Mouse (Mus musculus) CH12.LX (cell line): ENCODE data around the gene Vtcn1. TPM values are rescaled to one million over a fixed set of nuclear protein-coding genes. Genes with fewer than 3 reads are reported as not detected.
A peak's percentile ranks its signal among the peaks of the same experiment; 100 is the strongest.

ENCODE experiments used
- DNase-seq: peaks from one replicate; pipeline ENCODE4 v3.0.0-alpha.2; 2013; ENCODE audit errors: extremely low read depth
- H3K27ac ChIP-seq: 2 replicates; pipeline ENCODE4 v1.5.1; 2012; ENCODE audit warnings: low read depth, mild to moderate bottlenecking, control low read depth, moderate library complexity; ENCODE audit not compliant: insufficient read depth
- H3K27me3 ChIP-seq: replicated peaks from 2 replicates; pipeline ENCODE3; 2012; ENCODE audit warnings: inconsistent platforms
- H3K36me3 ChIP-seq, 2 experiments: replicated peaks in 1 of 2; 2 replicates each; pipeline versions ENCODE3 to v1.6.1; 2012; ENCODE audit warnings: inconsistent platforms in 1 of 2, low read length in 1 of 2, mild to moderate bottlenecking in 1 of 2, mixed read lengths in 1 of 2, moderate library complexity in 1 of 2; ENCODE audit not compliant: control insufficient read depth in 1 of 2, insufficient read depth in 1 of 2
- H3K4me1 ChIP-seq, 2 experiments: 2 replicates each; pipeline ENCODE4 v1.6.1; 2012; ENCODE audit warnings: inconsistent platforms in 1 of 2, moderate library complexity in 1 of 2; ENCODE audit not compliant: insufficient read depth in 2 of 2, control insufficient read depth in 1 of 2
- H3K4me2 ChIP-seq: 2 replicates; pipeline ENCODE4 v1.6.1; 2012; ENCODE audit warnings: low read depth, mild to moderate bottlenecking, control low read depth; ENCODE audit not compliant: poor library complexity, insufficient read depth, severe bottlenecking
- H3K4me3 ChIP-seq, 3 experiments: fragments of 150-350 bp in 1 of 3; sonication (generic) in 1 of 3; replicated peaks in 1 of 3; 2 replicates each; pipeline versions ENCODE3 to v1.5.1; 2011 to 2012; ENCODE audit warnings: low read depth in 2 of 3, low read length in 2 of 3, mild to moderate bottlenecking in 2 of 3, moderate library complexity in 2 of 3, control low read depth in 1 of 3, improper control_type of control experiment in 1 of 3, inconsistent platforms in 1 of 3, mixed read lengths in 1 of 3; ENCODE audit not compliant: poor library complexity in 1 of 3
- H3K79me2 ChIP-seq: replicated peaks from 2 replicates; pipeline ENCODE4 v1.6.1; 2012; ENCODE audit warnings: mild to moderate bottlenecking, moderate library complexity; ENCODE audit not compliant: control insufficient read depth, poor library complexity, insufficient read depth, severe bottlenecking; ENCODE audit errors: extremely low read depth
- H3K9ac ChIP-seq: 2 replicates; pipeline ENCODE4 v1.6.1; 2012; ENCODE audit warnings: low read depth, mild to moderate bottlenecking, control low read depth, moderate library complexity; ENCODE audit not compliant: insufficient read depth
- H3K9me3 ChIP-seq: replicated peaks from 2 replicates; pipeline ENCODE3; 2012; ENCODE audit warnings: low read length, inconsistent platforms, mixed read lengths
- BHLHE40 ChIP-seq: IDR thresholded peaks from 2 replicates; pipeline ENCODE4 v1.6.1; 2011; ENCODE audit warnings: mild to moderate bottlenecking, low read depth, low read length, improper control_type of control experiment
- CHD1 ChIP-seq: IDR thresholded peaks from 2 replicates; pipeline ENCODE4 v1.6.1; 2012; ENCODE audit warnings: low read depth, low read length, improper control_type of control experiment, inconsistent platforms
- CHD2 ChIP-seq: IDR thresholded peaks from 2 replicates; pipeline ENCODE4 v1.6.1; 2011; ENCODE audit warnings: low read length, improper control_type of control experiment
- CTCF ChIP-seq, 2 experiments: IDR thresholded peaks in 1 of 2; conservative IDR thresholded peaks in 1 of 2; 2 replicates each; pipeline ENCODE4 v1.5.1; 2011 to 2012; ENCODE audit warnings: low read depth in 2 of 2, low read length in 2 of 2, improper control_type of control experiment in 1 of 2, inconsistent platforms in 1 of 2, mild to moderate bottlenecking in 1 of 2, moderate library complexity in 1 of 2
- E2F4 ChIP-seq: IDR thresholded peaks from 2 replicates; pipeline ENCODE4 v1.6.1; 2011; ENCODE audit warnings: low read depth, low read length, improper control_type of control experiment; ENCODE audit not compliant: insufficient replicate concordance
- ELF1 ChIP-seq: IDR thresholded peaks from 2 replicates; pipeline ENCODE4 v1.6.1; 2014; ENCODE audit warnings: low read depth, mild to moderate bottlenecking, inconsistent platforms, low read length, improper control_type of control experiment
- EP300 ChIP-seq: IDR thresholded peaks from 2 replicates; pipeline ENCODE4 v1.6.1; 2011; ENCODE audit warnings: low read length, improper control_type of control experiment
- ETS1 ChIP-seq: conservative IDR thresholded peaks from 2 replicates; pipeline ENCODE4 v1.6.1; 2012; ENCODE audit warnings: low read depth, mild to moderate bottlenecking, inconsistent platforms, low read length, improper control_type of control experiment, moderate library complexity
- GABPA ChIP-seq: IDR thresholded peaks from 2 replicates; pipeline ENCODE4 v1.6.1; 2012; ENCODE audit warnings: low read depth, low read length, improper control_type of control experiment, inconsistent platforms; ENCODE audit not compliant: insufficient replicate concordance
- HCFC1 ChIP-seq: IDR thresholded peaks from 2 replicates; pipeline ENCODE4 v1.6.1; 2012; ENCODE audit warnings: low read depth, mild to moderate bottlenecking, inconsistent platforms, low read length, improper control_type of control experiment
- IRF4 ChIP-seq: IDR thresholded peaks from 2 replicates; pipeline ENCODE4 v1.6.1; 2014; ENCODE audit warnings: low read depth, mild to moderate bottlenecking, inconsistent platforms, low read length, improper control_type of control experiment
- JUN ChIP-seq: IDR thresholded peaks from 2 replicates; pipeline ENCODE4 v1.6.1; 2011; ENCODE audit warnings: low read depth, mild to moderate bottlenecking, low read length, improper control_type of control experiment, moderate library complexity; ENCODE audit not compliant: insufficient read depth
- JUND ChIP-seq: conservative IDR thresholded peaks from 2 replicates; pipeline ENCODE4 v1.6.1; 2011; ENCODE audit warnings: low read depth, low read length, improper control_type of control experiment
- KAT2A ChIP-seq: IDR thresholded peaks from 2 replicates; pipeline ENCODE4 v1.6.1; 2012; ENCODE audit warnings: low read length, improper control_type of control experiment, inconsistent platforms; ENCODE audit not compliant: insufficient replicate concordance
- MAFK ChIP-seq: IDR thresholded peaks from 2 replicates; pipeline ENCODE4 v1.6.1; 2011; ENCODE audit warnings: low read length, improper control_type of control experiment; ENCODE audit not compliant: insufficient replicate concordance
- MAX ChIP-seq: IDR thresholded peaks from 2 replicates; pipeline ENCODE4 v1.6.1; 2011; ENCODE audit warnings: low read length, improper control_type of control experiment
- MAZ ChIP-seq: IDR thresholded peaks from 2 replicates; pipeline ENCODE4 v1.6.1; 2012; ENCODE audit warnings: low read depth, mild to moderate bottlenecking, inconsistent platforms, low read length, improper control_type of control experiment, moderate library complexity
- MEF2A ChIP-seq: IDR thresholded peaks from 2 replicates; pipeline ENCODE4 v1.6.1; 2014; ENCODE audit warnings: low read depth, mild to moderate bottlenecking, inconsistent platforms, low read length, improper control_type of control experiment, borderline replicate concordance
- MXI1 ChIP-seq: IDR thresholded peaks from 2 replicates; pipeline ENCODE4 v1.6.1; 2011; ENCODE audit warnings: mild to moderate bottlenecking, low read depth, low read length, improper control_type of control experiment
- MYC ChIP-seq: IDR thresholded peaks from 2 replicates; pipeline ENCODE4 v1.6.1; 2011; ENCODE audit warnings: low read depth, mild to moderate bottlenecking, improper control_type of control experiment, low read length
- NELFE ChIP-seq: IDR thresholded peaks from 2 replicates; pipeline ENCODE4 v1.6.1; 2011; ENCODE audit warnings: low read depth, low read length, improper control_type of control experiment
- NRF1 ChIP-seq: IDR thresholded peaks from 2 replicates; pipeline ENCODE4 v1.6.1; 2014; ENCODE audit warnings: low read depth, mild to moderate bottlenecking, inconsistent platforms, low read length, improper control_type of control experiment, moderate library complexity
- PAX5 ChIP-seq: IDR thresholded peaks from 2 replicates; pipeline ENCODE4 v1.6.1; 2012; ENCODE audit warnings: low read length, inconsistent platforms, mixed read lengths
- POLR2A ChIP-seq: IDR thresholded peaks from 2 replicates; pipeline ENCODE4 v1.6.1; 2011; ENCODE audit warnings: low read depth, mild to moderate bottlenecking, improper control_type of control experiment, low read length
- POLR2AphosphoS2 ChIP-seq: IDR thresholded peaks from 2 replicates; pipeline ENCODE4 v1.6.1; 2011; ENCODE audit warnings: low read depth, low read length, improper control_type of control experiment
- RAD21 ChIP-seq: IDR thresholded peaks from 2 replicates; pipeline ENCODE4 v1.6.1; 2011; ENCODE audit warnings: low read depth, mild to moderate bottlenecking, low read length, improper control_type of control experiment, moderate library complexity
- RCOR1 ChIP-seq: conservative IDR thresholded peaks from 2 replicates; pipeline ENCODE4 v1.6.1; 2012; ENCODE audit warnings: low read depth, mild to moderate bottlenecking, inconsistent platforms, low read length, improper control_type of control experiment
- SIN3A ChIP-seq: IDR thresholded peaks from 2 replicates; pipeline ENCODE4 v1.6.1; 2012; ENCODE audit warnings: low read length, improper control_type of control experiment, inconsistent platforms
- SMC3 ChIP-seq: IDR thresholded peaks from 2 replicates; pipeline ENCODE4 v1.6.1; 2011; ENCODE audit warnings: low read depth, low read length, improper control_type of control experiment
- TBP ChIP-seq: conservative IDR thresholded peaks from 2 replicates; pipeline ENCODE4 v1.6.1; 2011; ENCODE audit warnings: low read depth, low read length, improper control_type of control experiment
- TCF12 ChIP-seq: IDR thresholded peaks from 2 replicates; pipeline ENCODE4 v1.6.1; 2014; ENCODE audit warnings: low read depth, mild to moderate bottlenecking, inconsistent platforms, low read length, improper control_type of control experiment
- UBTF ChIP-seq: IDR thresholded peaks from 2 replicates; pipeline ENCODE4 v1.6.1; 2012; ENCODE audit warnings: low read depth, mild to moderate bottlenecking, inconsistent platforms, low read length, improper control_type of control experiment, moderate library complexity
- USF1 ChIP-seq: IDR thresholded peaks from 2 replicates; pipeline ENCODE4 v1.6.1; 2014; ENCODE audit warnings: low read depth, mild to moderate bottlenecking, inconsistent platforms, low read length, improper control_type of control experiment
- USF2 ChIP-seq: conservative IDR thresholded peaks from 2 replicates; pipeline ENCODE4 v1.6.1; 2011; ENCODE audit warnings: low read depth, low read length, improper control_type of control experiment
- ZC3H11A ChIP-seq: IDR thresholded peaks from 2 replicates; pipeline ENCODE4 v1.6.1; 2012; ENCODE audit warnings: low read depth, mild to moderate bottlenecking, inconsistent platforms, low read length, improper control_type of control experiment
- ZKSCAN1 ChIP-seq: IDR thresholded peaks from 2 replicates; pipeline ENCODE4 v1.6.1; 2012; ENCODE audit warnings: low read depth, inconsistent platforms, low read length, improper control_type of control experiment, borderline replicate concordance
- ZMIZ1 ChIP-seq: IDR thresholded peaks from 2 replicates; pipeline ENCODE4 v1.6.1; 2012; ENCODE audit warnings: low read depth, mild to moderate bottlenecking, inconsistent platforms, low read length, improper control_type of control experiment
- ZNF384 ChIP-seq: IDR thresholded peaks from 2 replicates; pipeline ENCODE4 v1.6.1; 2012; ENCODE audit warnings: low read depth, low read length, improper control_type of control experiment, inconsistent platforms
- dilution Hi-C: fragments of 300-500 bp; cut with MboI; formaldehyde crosslinking; loops from 2 replicates; pipeline ENCODE4 v1.14.3; 2020; ENCODE audit warnings: low sequenced_read_pairs; ENCODE audit not compliant: extremely low pct_unique_long_range_greater_than_20kb, extremely low pct_ligation_motif_present
- in situ Hi-C: fragments of 300-500 bp; cut with MboI; formaldehyde crosslinking; loops from 3 replicates; pipeline ENCODE4 v1.14.3; 2019; ENCODE audit warnings: low sequenced_read_pairs, low pct_ligation_motif_present, low pct_unique_long_range_greater_than_20kb, mixed read lengths
- polyA plus RNA-seq: library from polyadenylated mRNA; unstranded; fragments of >175 nt; gene quantifications from 2 replicates; pipeline ENCODE4 v1.2.1, GENCODE M21; 2012; ENCODE audit warnings: low read depth; ENCODE audit not compliant: insufficient read length
- total RNA-seq, 2 experiments: library from RNA; depleted of rRNA; stranded (reverse); fragments of 300-350 nt in 1 of 2; fragments of >200 nt in 1 of 2; gene quantifications; 2 replicates each; pipeline ENCODE4 v1.2.3; 2012 to 2014

Gene Vtcn1
- total and polyA plus RNA-seq, 3 experiments = 0.04 to 0.14 TPM; not detected in 1

GRCm38 (mm10) chr3:100848348-100848747, 23.1 kb downstream of the Vtcn1 start:
- Histone ChIP-seq H3K79me2 (no peaks in the 10 kb centered on the region), H3K4me3 (no peak overlapping the region), H3K27ac (peak overlapping the region; percentile 30; the same call in 1 of the 2 replicates), H3K27me3 (no peaks in the 10 kb centered on the region), H3K4me2 (peak overlapping the region; percentile 83), H3K9ac (no peak overlapping the region), H3K9me3 (no peaks in the 10 kb centered on the region), H3K4me1 (peaks cover 17 to 52% of the 10 kb centered on the region in 2 experiments; a peak in 3 of 4 replicates), H3K36me3 (no peaks in the 10 kb centered on the region)
- in situ Hi-C loops = no loop called here
- TF ChIP-seq USF2 (no peak), USF1 (no peak), JUN (peak; percentile 83), UBTF (no peak), SIN3A (peak; percentile 79; the same call in 1 of the 2 replicates), BHLHE40 (peak; percentile 80), POLR2A (no peak), MEF2A (peak; percentile 93), CHD2 (peak; percentile 96), JUND (peak; percentile 76), MAX (peak; percentile 91), EP300 (peak; percentile 93), NELFE (no peak; the same call in 1 of the 2 replicates), CTCF (conservative IDR thresholded peaks at IDR 0.05 in 1 of 2, IDR thresholded peaks at IDR 0.05 in 1 of 2; ENCODE audit: low read depth in 2 of 2, low read length in 2 of 2) (no peak), MXI1 (peak; percentile 53; the same call in 1 of the 2 replicates), RAD21 (peak; percentile 16), PAX5 (no peak), E2F4 (peak; percentile 96), ELF1 (peak; percentile 50; the same call in 1 of the 2 replicates), HCFC1 (peak; percentile 46; the same call in 1 of the 2 replicates), ZNF384 (peak; percentile 31; the same call in 1 of the 2 replicates), MAFK (no peak; the same call in none of the 2 replicates), TCF12 (peak; percentile 96), POLR2AphosphoS2 (no peak), GABPA (no peak), CHD1 (no peak; the same call in 1 of the 2 replicates), MYC (peak; percentile 91), MAZ (peak; percentile 92), NRF1 (peak; percentile 52), IRF4 (peak; percentile 90), SMC3 (peak; percentile 26), ZMIZ1 (peak; percentile 71), KAT2A (0 out of 2 replicates have a peak, but pooled peaks have one; percentile 52), RCOR1 (peak; percentile 94), ZC3H11A (no peak), TBP (no peak), ZKSCAN1 (peak; percentile 13; the same call in 1 of the 2 replicates), ETS1 (peak; percentile 95)
- dilution Hi-C loops = no loop called here
- DNase-seq = peak; percentile 97
